Mouse (Mus musculus) liver, embryonic 12.5 days (tissue): Measurements from ENCODE around the gene Mtf1. TPM values are rescaled to one million over a fixed set of nuclear protein-coding genes. Genes with fewer than 3 reads are reported as not detected.

Source experiments
- polyA plus RNA-seq: library from polyadenylated mRNA; unstranded; fragments of >200 nt; fragmentation: Nextera tagmentation; extraction: Ambion mirVana; gene quantifications from 2 replicates; pipeline ENCODE4 v1.2.1, GENCODE M21; 2016

The Mtf1 gene
- polyA plus RNA-seq, 1 experiment from 2014 or later = 16.6 TPM

Other genes with a start within 250 kb of the Mtf1 start
- gene 3100002H09Rik, start 191.3 kb upstream of the Mtf1 start, polyA plus RNA-seq = not detected in 2 replicates
- 0.02 and 0.22 TPM in 2 replicates for gene Pou3f1, start 145.3 kb upstream of the Mtf1 start, polyA plus RNA-seq
- gene Utp11, start 108.5 kb upstream of the Mtf1 start, polyA plus RNA-seq = 51.4 and 51.5 TPM in 2 replicates
- 3.5 and 3.7 TPM in 2 replicates for gene Fhl3, start 101.4 kb upstream of the Mtf1 start, polyA plus RNA-seq
- 116 and 121 TPM in 2 replicates for gene Sf3a3, start 87.3 kb upstream of the Mtf1 start, polyA plus RNA-seq
- 49.7 and 50.3 TPM in 2 replicates for gene Inpp5b, start 60.3 kb upstream of the Mtf1 start, polyA plus RNA-seq
- 39.6 and 43.1 TPM in 2 replicates for gene Yrdc, start 48.6 kb downstream of the Mtf1 start, polyA plus RNA-seq
- 22.9 and 25.0 TPM in 2 replicates for gene 1110065P20Rik, start 49.1 kb downstream of the Mtf1 start, polyA plus RNA-seq
- 0.06 and 0.08 TPM in 2 replicates for gene Maneal, start 60.1 kb downstream of the Mtf1 start, polyA plus RNA-seq
- 0.04 TPM in 1 of 2 replicates, not detected in the other for gene Epha10, start 78.8 kb downstream of the Mtf1 start, polyA plus RNA-seq
- gene 9930104L06Rik, start 134.9 kb downstream of the Mtf1 start, polyA plus RNA-seq = 7.5 and 8.3 TPM in 2 replicates
- 173 and 177 TPM in 2 replicates for gene Cdca8, start 137.2 kb downstream of the Mtf1 start, polyA plus RNA-seq
- gene Rspo1, start 184.3 kb downstream of the Mtf1 start, polyA plus RNA-seq = 1.2 and 1.4 TPM in 2 replicates
- gene Gnl2, start 214.5 kb downstream of the Mtf1 start, polyA plus RNA-seq = 69.9 and 72.5 TPM in 2 replicates